Mouse (Mus musculus) adrenal gland, postnatal 25 days (tissue): ENCODE data around the gene Trim60. TPM values are rescaled to one million over a fixed set of nuclear protein-coding genes. Genes with fewer than 3 reads are reported as not detected.

Experiments used
- DNase-seq: peaks from one replicate; pipeline ENCODE4 v3.0.0; 2021; ENCODE audit warnings: mixed read lengths
- total RNA-seq: library from RNA; stranded (reverse); gene quantifications from 2 replicates; pipeline ENCODE4 v1.2.3, GENCODE M21; 2021

The Trim60 gene
- total RNA-seq, 1 experiment from 2014 or later = not detected

DNA sequence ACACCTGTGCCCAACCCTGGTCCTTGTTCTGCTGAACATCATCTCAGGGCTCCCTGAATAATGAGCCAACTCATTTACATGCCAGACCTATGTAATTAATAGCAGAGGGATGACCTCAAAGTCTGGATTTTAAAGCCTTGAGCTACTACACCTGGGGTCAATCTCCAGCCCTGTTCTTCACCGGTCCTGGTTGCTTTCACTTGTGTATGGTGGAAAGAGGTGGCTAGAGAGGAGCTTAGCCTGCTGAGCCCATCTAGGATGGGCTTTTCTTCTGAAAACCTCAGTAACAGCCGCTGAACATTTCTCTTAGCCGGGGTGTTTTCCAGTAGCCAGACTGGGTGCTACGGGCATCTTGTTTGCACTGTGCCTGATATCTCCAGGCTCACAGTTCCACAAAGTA lies 30.7 kb downstream of the Trim60 start, which contains the start of gene Trim75:
Gene Trim75, minus strand, starts transcription at position 101 of the 400 bp plus-strand sequence.
- no peak for DNase-seq

DNA sequence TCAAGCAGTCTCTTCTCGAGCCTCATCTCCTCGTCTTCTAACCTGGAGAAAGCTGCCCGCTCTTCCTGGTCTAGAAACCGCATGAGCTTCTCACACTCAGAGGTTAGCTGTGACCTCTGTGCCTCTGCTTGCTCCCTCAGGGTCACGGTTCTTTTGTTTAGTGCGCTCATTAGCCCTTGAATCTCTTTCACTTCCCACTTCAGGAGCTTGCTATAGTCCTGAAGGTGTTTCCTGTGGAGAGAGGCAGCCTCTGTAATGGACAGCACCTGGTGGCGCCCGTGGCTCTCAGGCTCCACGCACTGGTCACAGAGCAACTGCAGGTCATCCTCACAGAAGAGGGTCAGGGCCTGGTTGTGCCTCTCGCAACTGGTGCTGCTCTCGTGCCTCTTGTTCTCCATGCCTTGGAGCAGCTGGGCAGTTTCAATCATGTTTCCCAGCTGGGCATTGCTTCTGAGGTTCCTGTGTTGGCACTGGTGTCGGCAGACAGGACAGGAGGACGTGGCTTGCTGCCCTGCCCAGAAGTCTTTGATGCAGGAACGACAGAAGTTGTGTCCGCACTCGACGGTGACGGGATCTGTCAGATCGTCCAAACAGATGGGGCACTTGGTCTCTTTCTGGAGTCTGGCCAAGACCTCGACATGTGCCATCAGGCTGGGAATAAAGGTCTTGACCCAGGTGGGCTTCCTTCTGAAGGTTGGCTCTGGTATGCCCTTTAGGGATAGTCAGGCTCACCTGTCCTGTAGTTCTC lies 35.1 kb downstream of the Trim60 start:
- no peak for DNase-seq

DNA sequence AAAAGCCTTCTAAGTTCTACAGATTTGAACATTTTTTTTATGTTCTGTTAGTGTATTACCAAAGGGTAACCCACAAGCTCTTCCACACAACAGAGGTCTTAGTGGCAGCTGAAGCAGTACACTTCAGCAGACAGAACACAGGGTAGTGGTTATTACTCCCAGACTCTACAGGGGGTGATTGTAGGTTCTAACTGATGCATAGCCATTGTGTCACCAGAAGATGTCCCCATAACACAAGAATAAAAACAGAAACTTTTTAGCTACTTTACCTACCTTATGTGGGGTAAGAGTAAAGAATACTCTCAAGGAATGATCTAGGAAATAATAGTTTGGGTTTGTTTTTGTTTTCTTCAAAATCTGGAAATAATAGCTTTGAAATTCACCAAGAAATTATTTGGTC lies 55.5 kb downstream of the Trim60 start:
- DNase-seq = no peak

DNA sequence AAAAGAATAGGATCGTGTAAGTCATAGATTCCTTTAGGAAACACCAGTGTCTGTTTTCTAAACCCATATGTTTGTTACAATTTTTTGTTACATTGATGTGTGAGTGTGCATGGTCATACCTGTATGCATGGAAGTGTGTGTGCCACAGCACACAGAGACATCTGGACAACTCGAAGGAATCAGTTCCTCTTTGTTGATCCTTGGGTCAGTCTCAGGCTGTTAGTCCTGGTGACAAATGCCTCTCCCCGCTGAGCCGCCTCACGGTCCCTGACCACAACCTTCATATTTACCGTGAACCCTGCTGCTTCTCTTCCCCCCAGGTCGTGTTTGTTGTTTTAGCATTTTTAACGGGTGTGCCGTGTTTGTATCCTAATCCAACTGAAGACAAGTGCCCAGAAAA lies 59.4 kb downstream of the Trim60 start:
- no peak for DNase-seq

DNA sequence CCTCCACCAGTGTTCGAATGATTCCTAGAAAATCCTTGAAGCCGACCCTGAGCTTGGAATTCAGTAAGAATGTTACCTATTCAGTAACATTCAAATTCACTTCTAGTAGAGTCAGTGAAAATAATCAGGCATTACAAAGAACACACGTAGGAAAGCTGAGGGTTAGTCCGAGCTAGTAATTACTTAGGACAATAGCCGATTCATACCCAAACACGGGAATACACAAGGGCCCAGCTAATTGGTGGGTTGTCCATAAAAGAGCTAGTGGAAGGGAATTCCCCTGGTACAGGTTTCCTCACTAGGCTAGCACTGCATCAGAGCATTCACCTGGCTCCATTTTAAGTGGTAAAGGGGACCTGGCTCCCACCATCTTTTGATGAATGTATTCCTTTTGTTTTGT lies 66.3 kb downstream of the Trim60 start:
- no peak for DNase-seq

Other genes with a start within 250 kb of the Trim60 start
- gene Klhl2, start 168.6 kb downstream of the Trim60 start, total RNA-seq = 88.0 and 88.5 TPM in 2 replicates
- 78.8 and 82.5 TPM in 2 replicates for gene Tmem192, start 71.4 kb downstream of the Trim60 start, total RNA-seq
- gene Trim75, start 30.8 kb downstream of the Trim60 start, total RNA-seq = not detected in 2 replicates
- not detected in 2 replicates for gene Trim61, start 61 bp downstream of the Trim60 start, total RNA-seq
- gene Apela, start 18.8 kb upstream of the Trim60 start, total RNA-seq = not detected in 2 replicates
- gene Gm10663, start 56.4 kb upstream of the Trim60 start, total RNA-seq = not detected in 2 replicates
- not detected in 2 replicates for gene BC030870, start 111.0 kb upstream of the Trim60 start, total RNA-seq